Mouse (Mus musculus) midbrain, embryonic 16.5 days (tissue): ENCODE measurements around the gene Lmln. TPM values are rescaled to one million over a fixed set of nuclear protein-coding genes. Genes with fewer than 3 reads are reported as not detected.
A peak's percentile ranks its signal among the peaks of the same experiment; 100 is the strongest.
"Not testable (repeated sequence)": the region's sequence is repeated elsewhere in the genome, so short reads cannot be mapped to it uniquely, and the experiment has no call there.

ENCODE experiments used
- ATAC-seq: fragments of 200-750 bp; cut with Nextera tagmentation; 2 replicates; pipeline ENCODE4 v1.8.0; 2017; ENCODE audit warnings: moderate TSS enrichment
- H3K27ac ChIP-seq: fragments of 300-500 bp; sonication (generic); 2 replicates; pipeline ENCODE4 v1.5.1; 2014; ENCODE audit warnings: mild to moderate bottlenecking, low read length, mixed read lengths
- H3K27me3 ChIP-seq: fragments of 300-500 bp; sonication (generic); 2 replicates; pipeline ENCODE4 v1.6.1; 2014; ENCODE audit warnings: low read depth, low read length, mixed read lengths; ENCODE audit not compliant: control insufficient read depth, insufficient read depth
- H3K36me3 ChIP-seq: fragments of 300-500 bp; sonication (generic); 2 replicates; pipeline ENCODE4 v1.6.1; 2014; ENCODE audit warnings: mild to moderate bottlenecking, low read length, moderate library complexity, mixed read lengths; ENCODE audit not compliant: control insufficient read depth, insufficient read depth
- H3K4me1 ChIP-seq: fragments of 300-500 bp; sonication (generic); 2 replicates; pipeline ENCODE4 v1.6.1; 2014; ENCODE audit warnings: mild to moderate bottlenecking, low read length, mixed read lengths; ENCODE audit not compliant: control insufficient read depth, insufficient read depth
- H3K4me2 ChIP-seq: fragments of 300-500 bp; sonication (generic); 2 replicates; pipeline ENCODE4 v1.6.1; 2014; ENCODE audit warnings: mild to moderate bottlenecking, low read length, mixed read lengths
- H3K4me3 ChIP-seq: fragments of 300-500 bp; sonication (generic); 2 replicates; pipeline ENCODE4 v1.5.1; 2014; ENCODE audit warnings: low read depth, mild to moderate bottlenecking, low read length, moderate library complexity, mixed read lengths
- H3K9ac ChIP-seq: fragments of 300-500 bp; sonication (generic); 2 replicates; pipeline ENCODE4 v1.6.1; 2014; ENCODE audit warnings: low read depth, low read length, mixed read lengths
- H3K9me3 ChIP-seq: fragments of 300-500 bp; sonication (generic); replicated peaks from 2 replicates; pipeline ENCODE4 v1.6.1; 2014; ENCODE audit warnings: mild to moderate bottlenecking, low read length, mixed read lengths; ENCODE audit not compliant: control insufficient read depth, poor library complexity, severe bottlenecking
- WGBS: fragments of 180-500 bp; shearing (Covaris S2); extraction: QIAGEN DNeasy Blood & Tissue Kit; methylation state at CpG from one replicate; pipeline ENCODE4 v1.1.7; 2014; 5-methylcytosine and 5-hydroxymethylcytosine counted together
- polyA plus RNA-seq: library from polyadenylated mRNA; unstranded; fragments of >200 nt; fragmentation: Nextera tagmentation; extraction: Ambion mirVana; gene quantifications from 2 replicates; pipeline ENCODE4 v1.2.1, GENCODE M21; 2015

Gene Lmln
- polyA plus RNA-seq, 1 experiment from 2014 or later: 4.3 TPM

GRCm38 (mm10) chr16:33054927-33055326 is 7.4 kb upstream of the Lmln start:
- H3K27ac ChIP-seq, H3K4me3 ChIP-seq, H3K9me3 ChIP-seq, H3K36me3 ChIP-seq, H3K4me2 ChIP-seq, H3K9ac ChIP-seq, H3K27me3 ChIP-seq, ATAC-seq: not testable (repeated sequence)
- WGBS: 95% methylated on average over 2 of the region's 2 CpGs
- H3K4me1 ChIP-seq: peaks cover 15% of the 10 kb centered on the region

GRCm38 (mm10) chr16:33055655-33056054 is 6.7 kb upstream of the Lmln start:
- peak overlapping the region; percentile 88 for H3K4me3 ChIP-seq
- H3K4me2 ChIP-seq: peak overlapping the region; percentile 75
- H3K36me3 ChIP-seq: peaks cover 7% of the 10 kb centered on the region
- peak overlapping the region; percentile 95 for H3K9ac ChIP-seq
- H3K9me3 ChIP-seq: no peaks in the 10 kb centered on the region
- peaks cover 15% of the 10 kb centered on the region for H3K4me1 ChIP-seq
- 18% methylated on average over 10 of the region's 10 CpGs for WGBS
- ATAC-seq: peak; percentile 36
- no peaks in the 10 kb centered on the region for H3K27me3 ChIP-seq
- peak overlapping the region; percentile 91 for H3K27ac ChIP-seq

GRCm38 (mm10) chr16:33056095-33056785 is 6.1 kb upstream of the Lmln start, which contains the start of the genes Iqcg and Rpl35a:
Iqcg (minus strand) TSS chr16:33056218.
Rpl35a (plus strand) TSS chr16:33056453.
- H3K27ac ChIP-seq: peak within 1 kb of the TSS; percentile 91
- no peaks in the 10 kb centered on the region for H3K9me3 ChIP-seq
- H3K4me1 ChIP-seq: peaks cover 15% of the 10 kb centered on the region
- under 1% methylated on average over 46 of the region's 47 CpGs for WGBS
- peak within 1 kb of the TSS; percentile 88 for H3K4me3 ChIP-seq
- H3K4me2 ChIP-seq: peak within 1 kb of the TSS; percentile 75
- peak within 1 kb of the TSS; percentile 95 for H3K9ac ChIP-seq
- peaks cover 7% of the 10 kb centered on the region for H3K36me3 ChIP-seq
- H3K27me3 ChIP-seq: no peaks in the 10 kb centered on the region
- ATAC-seq: peak; percentile 94

GRCm38 (mm10) chr16:33056786-33057185 is 5.5 kb upstream of the Lmln start:
- under 1% methylated on average over 24 of the region's 24 CpGs for WGBS
- peak; percentile 52 for ATAC-seq
- Histone ChIP-seq H3K27me3 (no peaks in the 10 kb centered on the region), H3K4me2 (peak overlapping the region; percentile 75), H3K9me3 (no peaks in the 10 kb centered on the region), H3K4me1 (peaks cover 17% of the 10 kb centered on the region), H3K9ac (peak overlapping the region; percentile 95), H3K27ac (peak overlapping the region; percentile 91), H3K36me3 (peaks cover 7% of the 10 kb centered on the region), H3K4me3 (peak overlapping the region; percentile 88)

- peak overlapping the region; percentile 75; the same call in 1 of the 2 replicates for H3K4me2 ChIP-seq
- H3K27me3 ChIP-seq: no peaks in the 10 kb centered on the region
- no peaks in the 10 kb centered on the region for H3K9me3 ChIP-seq
- H3K4me3 ChIP-seq: no peak overlapping the region
- ATAC-seq: no peak
- WGBS: 97% methylated on average over 16 of the region's 16 CpGs
- H3K9ac ChIP-seq: no peak overlapping the region
- H3K36me3 ChIP-seq: peaks cover 7% of the 10 kb centered on the region
- H3K27ac ChIP-seq: no peak overlapping the region
- peaks cover 18% of the 10 kb centered on the region for H3K4me1 ChIP-seq
Observed at GRCm38 (mm10) chr16:33058033-33058432, 4.3 kb upstream of the Lmln start.

GRCm38 (mm10) chr16:33058656-33059055 is 3.7 kb upstream of the Lmln start:
- WGBS: 93% methylated on average over 9 of the region's 9 CpGs
- H3K4me1 ChIP-seq: peaks cover 24% of the 10 kb centered on the region
- not testable (repeated sequence) for H3K27ac ChIP-seq, H3K27me3 ChIP-seq, H3K4me2 ChIP-seq, ATAC-seq, H3K4me3 ChIP-seq, H3K9ac ChIP-seq, H3K9me3 ChIP-seq, H3K36me3 ChIP-seq

GRCm38 (mm10) chr16:33059471-33059870 is 2.9 kb upstream of the Lmln start:
- ATAC-seq: no peak
- Histone ChIP-seq H3K36me3 (peaks cover 7% of the 10 kb centered on the region), H3K27ac (no peak overlapping the region), H3K4me2 (no peak overlapping the region), H3K9ac (no peak overlapping the region), H3K4me1 (peaks cover 29% of the 10 kb centered on the region), H3K4me3 (no peak overlapping the region), H3K27me3 (no peaks in the 10 kb centered on the region), H3K9me3 (no peaks in the 10 kb centered on the region)
- 96% methylated on average over 1 of the region's 1 CpGs for WGBS

- ATAC-seq: no peak
- WGBS: 79% methylated on average over 2 of the region's 2 CpGs
Observed at GRCm38 (mm10) chr16:33060926-33061325, 1.4 kb upstream of the Lmln start.

GRCm38 (mm10) chr16:33061400-33061799 is 921 bp upstream of the Lmln start:
- Histone ChIP-seq H3K36me3 (peaks cover 7% of the 10 kb centered on the region), H3K4me2 (peak overlapping the region; percentile 76; the same call in 1 of the 2 replicates), H3K4me1 (peaks cover 26% of the 10 kb centered on the region), H3K27me3 (no peaks in the 10 kb centered on the region), H3K9ac (peak overlapping the region; percentile 82; the same call in 1 of the 2 replicates), H3K9me3 (no peaks in the 10 kb centered on the region), H3K27ac (peak overlapping the region; percentile 84; the same call in 1 of the 2 replicates), H3K4me3 (no peak overlapping the region)
- 50% methylated on average over 11 of the region's 11 CpGs for WGBS
- no peak for ATAC-seq

More at GRCm38 (mm10) chr16:33060926-33061325, 1.4 kb upstream of the Lmln start:
- H3K36me3 ChIP-seq: peaks cover 7% of the 10 kb centered on the region
- no peaks in the 10 kb centered on the region for H3K9me3 ChIP-seq
- no peak overlapping the region for H3K9ac ChIP-seq
- H3K27me3 ChIP-seq: no peaks in the 10 kb centered on the region
- no peak overlapping the region for H3K4me3 ChIP-seq
- H3K27ac ChIP-seq: no peak overlapping the region
- no peak overlapping the region for H3K4me2 ChIP-seq
- peaks cover 26% of the 10 kb centered on the region for H3K4me1 ChIP-seq
